Mouse (Mus musculus): ENCODE measurements at regions not wholly inside any gene's neighbourhood (a gene's known extent, or its start where the extent isn't known, plus 50 kb on each side); places are given as distances from the start of the nearest gene placed in this dataset.

- Histone ChIP-seq H3K36me3 (ENCODE audit: control insufficient read depth, insufficient read depth, low read length) (no peaks in the 10 kb centered on the region), H3K4me2 (no peak overlapping the region), H3K27me3 (ENCODE audit: control insufficient read depth, insufficient read depth, low read length) (no peaks in the 10 kb centered on the region), H3K4me1 (ENCODE audit: control insufficient read depth, insufficient read depth, low read length) (0 out of 2 replicates have a peak, but pooled peaks cover 3% of the 10 kb centered on the region), H3K4me3 (ENCODE audit: low read depth, low read length) (no peak overlapping the region), H3K9me3 (replicated peaks; ENCODE audit: control insufficient read depth, low read length) (no peaks in the 10 kb centered on the region), H3K27ac (ENCODE audit: low read depth, low read length) (no peak overlapping the region), H3K9ac (ENCODE audit: low read depth, low read length) (no peak overlapping the region)
- 89% methylated on average over 8 of the region's 8 CpGs for WGBS (ENCODE audit: insufficient replicate concordance)
- ATAC-seq (replicated peaks; ENCODE audit: insufficient number of reproducible peaks, low FRiP score, low TSS enrichment): no peak
Observed at GRCm38 (mm10) chr16:78457731-78458151, 80.7 kb upstream of the Btg3 start.

- WGBS (ENCODE audit: insufficient replicate concordance): 75% methylated on average over 10 of the region's 10 CpGs
- Histone ChIP-seq H3K4me3 (ENCODE audit: low read depth, low read length) (no peak overlapping the region), H3K4me1 (ENCODE audit: control insufficient read depth, insufficient read depth, low read length) (no peaks in the 10 kb centered on the region), H3K9me3 (replicated peaks; ENCODE audit: control insufficient read depth, low read length) (no peaks in the 10 kb centered on the region), H3K9ac (ENCODE audit: low read depth, low read length) (no peak overlapping the region), H3K27me3 (ENCODE audit: control insufficient read depth, insufficient read depth, low read length) (no peaks in the 10 kb centered on the region), H3K4me2 (no peak overlapping the region), H3K27ac (ENCODE audit: low read depth, low read length) (no peak overlapping the region), H3K36me3 (ENCODE audit: control insufficient read depth, insufficient read depth, low read length) (no peaks in the 10 kb centered on the region)
- ATAC-seq (replicated peaks; ENCODE audit: insufficient number of reproducible peaks, low FRiP score, low TSS enrichment): no peak
Observed at GRCm38 (mm10) chr16:78456345-78456744, 79.4 kb upstream of the Btg3 start.

GRCm38 (mm10) chr16:78454509-78454908, 77.5 kb upstream of the Btg3 start:
- H3K36me3 ChIP-seq (ENCODE audit: control insufficient read depth, insufficient read depth, low read length): no peaks in the 10 kb centered on the region
- no peak overlapping the region for H3K9ac ChIP-seq (ENCODE audit: low read depth, low read length)
- no peaks in the 10 kb centered on the region for H3K4me1 ChIP-seq (ENCODE audit: control insufficient read depth, insufficient read depth, low read length)
- no peak overlapping the region for H3K4me3 ChIP-seq (ENCODE audit: low read depth, low read length)
- 89% methylated on average over 9 of the region's 9 CpGs for WGBS (ENCODE audit: insufficient replicate concordance)
- H3K4me2 ChIP-seq: no peak overlapping the region
- ATAC-seq (replicated peaks; ENCODE audit: insufficient number of reproducible peaks, low FRiP score, low TSS enrichment): no peak
- H3K9me3 ChIP-seq (replicated peaks; ENCODE audit: control insufficient read depth, low read length): no peaks in the 10 kb centered on the region
- no peak overlapping the region for H3K27ac ChIP-seq (ENCODE audit: low read depth, low read length)
- H3K27me3 ChIP-seq (ENCODE audit: control insufficient read depth, insufficient read depth, low read length): no peaks in the 10 kb centered on the region

- no peaks in the 10 kb centered on the region for H3K36me3 ChIP-seq (ENCODE audit: control insufficient read depth, insufficient read depth, low read length)
- no peak overlapping the region for H3K4me3 ChIP-seq (ENCODE audit: low read depth, low read length)
- no peak overlapping the region for H3K27ac ChIP-seq (ENCODE audit: low read depth, low read length)
- no peak overlapping the region for H3K9ac ChIP-seq (ENCODE audit: low read depth, low read length)
- H3K4me2 ChIP-seq: no peak overlapping the region
- 13% methylated on average over 10 of the region's 10 CpGs for WGBS (ENCODE audit: insufficient replicate concordance)
- H3K4me1 ChIP-seq (ENCODE audit: control insufficient read depth, insufficient read depth, low read length): no peaks in the 10 kb centered on the region
- peaks cover 3% of the 10 kb centered on the region for H3K9me3 ChIP-seq (replicated peaks; ENCODE audit: control insufficient read depth, low read length)
- no peaks in the 10 kb centered on the region for H3K27me3 ChIP-seq (ENCODE audit: control insufficient read depth, insufficient read depth, low read length)
- ATAC-seq (replicated peaks; ENCODE audit: insufficient number of reproducible peaks, low FRiP score, low TSS enrichment): no peak
Observed at GRCm38 (mm10) chr16:78452303-78452702, 75.3 kb upstream of the Btg3 start.

- H3K9ac ChIP-seq (ENCODE audit: low read depth, low read length): no peak overlapping the region
- no peak overlapping the region for H3K4me3 ChIP-seq (ENCODE audit: low read depth, low read length)
- H3K27ac ChIP-seq (ENCODE audit: low read depth, low read length): no peak overlapping the region
- no peak for ATAC-seq (replicated peaks; ENCODE audit: insufficient number of reproducible peaks, low FRiP score, low TSS enrichment)
- no peak overlapping the region for H3K4me2 ChIP-seq
- 83% methylated on average over 8 of the region's 8 CpGs for WGBS (ENCODE audit: insufficient replicate concordance)
- no peaks in the 10 kb centered on the region for H3K36me3 ChIP-seq (ENCODE audit: control insufficient read depth, insufficient read depth, low read length)
- H3K4me1 ChIP-seq (ENCODE audit: control insufficient read depth, insufficient read depth, low read length): no peaks in the 10 kb centered on the region
- H3K27me3 ChIP-seq (ENCODE audit: control insufficient read depth, insufficient read depth, low read length): no peaks in the 10 kb centered on the region
- H3K9me3 ChIP-seq (replicated peaks; ENCODE audit: control insufficient read depth, low read length): peaks cover 3% of the 10 kb centered on the region
Observed at GRCm38 (mm10) chr16:78451750-78452149, 74.8 kb upstream of the Btg3 start.

GRCm38 (mm10) chr16:78451251-78451650, 74.3 kb upstream of the Btg3 start:
- no peaks in the 10 kb centered on the region for H3K27me3 ChIP-seq (ENCODE audit: control insufficient read depth, insufficient read depth, low read length)
- H3K9me3 ChIP-seq (replicated peaks; ENCODE audit: control insufficient read depth, low read length): peaks cover 3% of the 10 kb centered on the region
- no peak overlapping the region for H3K4me2 ChIP-seq
- no peak overlapping the region for H3K9ac ChIP-seq (ENCODE audit: low read depth, low read length)
- no peaks in the 10 kb centered on the region for H3K36me3 ChIP-seq (ENCODE audit: control insufficient read depth, insufficient read depth, low read length)
- ATAC-seq (replicated peaks; ENCODE audit: insufficient number of reproducible peaks, low FRiP score, low TSS enrichment): no peak
- no peak overlapping the region for H3K27ac ChIP-seq (ENCODE audit: low read depth, low read length)
- no peak overlapping the region for H3K4me3 ChIP-seq (ENCODE audit: low read depth, low read length)
- WGBS (ENCODE audit: insufficient replicate concordance): 75% methylated on average over 11 of the region's 11 CpGs
- no peaks in the 10 kb centered on the region for H3K4me1 ChIP-seq (ENCODE audit: control insufficient read depth, insufficient read depth, low read length)

- no peak overlapping the region for H3K4me3 ChIP-seq (ENCODE audit: low read depth, low read length)
- peaks cover 3% of the 10 kb centered on the region for H3K9me3 ChIP-seq (replicated peaks; ENCODE audit: control insufficient read depth, low read length)
- H3K36me3 ChIP-seq (ENCODE audit: control insufficient read depth, insufficient read depth, low read length): no peaks in the 10 kb centered on the region
- H3K4me1 ChIP-seq (ENCODE audit: control insufficient read depth, insufficient read depth, low read length): no peaks in the 10 kb centered on the region
- no peak overlapping the region for H3K4me2 ChIP-seq
- 100% methylated on average over 4 of the region's 8 CpGs for WGBS (ENCODE audit: insufficient replicate concordance)
- H3K27ac ChIP-seq (ENCODE audit: low read depth, low read length): no peak overlapping the region
- ATAC-seq (replicated peaks; ENCODE audit: insufficient number of reproducible peaks, low FRiP score, low TSS enrichment): no peak
- no peak overlapping the region for H3K9ac ChIP-seq (ENCODE audit: low read depth, low read length)
- no peaks in the 10 kb centered on the region for H3K27me3 ChIP-seq (ENCODE audit: control insufficient read depth, insufficient read depth, low read length)
Observed at GRCm38 (mm10) chr16:78449231-78449630, 72.2 kb upstream of the Btg3 start.

- Histone ChIP-seq H3K9ac (ENCODE audit: low read depth, low read length) (no peak overlapping the region), H3K27ac (ENCODE audit: low read depth, low read length) (no peak overlapping the region), H3K27me3 (ENCODE audit: control insufficient read depth, insufficient read depth, low read length) (no peaks in the 10 kb centered on the region), H3K4me3 (ENCODE audit: low read depth, low read length) (no peak overlapping the region), H3K4me1 (ENCODE audit: control insufficient read depth, insufficient read depth, low read length) (no peaks in the 10 kb centered on the region), H3K4me2 (no peak overlapping the region), H3K36me3 (ENCODE audit: control insufficient read depth, insufficient read depth, low read length) (no peaks in the 10 kb centered on the region), H3K9me3 (replicated peaks; ENCODE audit: control insufficient read depth, low read length) (no peaks in the 10 kb centered on the region)
- no peak for ATAC-seq (replicated peaks; ENCODE audit: insufficient number of reproducible peaks, low FRiP score, low TSS enrichment)
- WGBS (ENCODE audit: insufficient replicate concordance): 85% methylated on average over 8 of the region's 8 CpGs
Observed at GRCm38 (mm10) chr16:78443262-78443661, 66.3 kb upstream of the Btg3 start.

GRCm38 (mm10) chr16:78442830-78443229, 65.8 kb upstream of the Btg3 start:
- Histone ChIP-seq H3K9ac (ENCODE audit: low read depth, low read length) (no peak overlapping the region), H3K36me3 (ENCODE audit: control insufficient read depth, insufficient read depth, low read length) (no peaks in the 10 kb centered on the region)

More at GRCm38 (mm10) chr16:78442830-78443229, 65.8 kb upstream of the Btg3 start:
- H3K27me3 ChIP-seq (ENCODE audit: control insufficient read depth, insufficient read depth, low read length): no peaks in the 10 kb centered on the region
- 89% methylated on average over 7 of the region's 7 CpGs for WGBS (ENCODE audit: insufficient replicate concordance)
- no peak overlapping the region for H3K4me3 ChIP-seq (ENCODE audit: low read depth, low read length)
- H3K4me1 ChIP-seq (ENCODE audit: control insufficient read depth, insufficient read depth, low read length): no peaks in the 10 kb centered on the region
- no peaks in the 10 kb centered on the region for H3K9me3 ChIP-seq (replicated peaks; ENCODE audit: control insufficient read depth, low read length)
- H3K27ac ChIP-seq (ENCODE audit: low read depth, low read length): no peak overlapping the region
- no peak for ATAC-seq (replicated peaks; ENCODE audit: insufficient number of reproducible peaks, low FRiP score, low TSS enrichment)
- no peak overlapping the region for H3K4me2 ChIP-seq
